Mouse (Mus musculus) left cerebral cortex, adult 11 months (tissue): Measurements from ENCODE around the gene Tspoap1.

ENCODE experiments used
- DNase-seq: peaks from one replicate; pipeline ENCODE4 v3.0.0; 2022; ENCODE audit warnings: low spot score

Gene Tspoap1

DNA sequence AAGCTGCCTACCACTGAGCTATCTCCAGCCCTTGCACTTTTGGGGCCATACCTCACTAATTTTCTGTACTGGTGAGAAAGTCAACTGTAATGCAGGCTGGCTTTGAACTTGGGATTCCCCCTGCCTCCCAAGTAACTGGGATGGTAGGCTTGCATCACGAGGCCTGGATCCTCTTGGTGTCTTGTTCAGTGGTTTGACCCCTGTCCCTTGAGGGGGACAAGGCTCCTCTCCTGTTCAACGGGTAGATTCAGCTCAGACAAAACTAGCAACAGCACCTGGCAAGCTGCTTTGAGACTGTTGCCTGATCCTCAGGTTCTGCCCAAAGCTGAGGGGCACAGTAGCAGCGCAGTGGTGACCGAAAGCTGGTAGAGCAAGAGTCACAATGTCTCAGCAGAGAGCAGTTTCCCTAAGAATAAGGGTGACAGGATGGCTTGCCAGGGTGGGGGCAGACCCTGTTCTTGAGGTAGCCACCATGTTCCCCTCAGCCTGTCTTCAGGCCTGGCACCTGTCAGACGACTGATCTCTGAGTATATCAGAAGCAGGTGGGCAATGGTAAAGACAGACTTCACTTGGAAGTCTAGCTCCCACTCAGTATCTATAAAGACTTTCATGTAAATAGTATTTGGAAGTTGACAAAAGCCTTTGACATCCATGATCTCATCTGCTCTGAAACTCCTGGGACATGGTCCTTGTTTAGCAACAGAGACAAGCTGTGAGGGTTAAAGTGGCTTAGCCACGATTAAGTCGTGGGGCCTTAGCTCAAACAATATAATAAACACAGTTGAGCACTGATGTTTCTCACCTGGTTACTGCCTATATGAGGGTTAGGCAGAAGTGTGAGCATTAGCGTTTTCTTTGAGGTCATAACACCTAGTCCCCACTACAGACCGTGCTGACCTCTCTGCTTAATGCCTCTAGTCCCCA lies 14.4 kb upstream of the Tspoap1 start:
- DNase-seq = no peak

DNA sequence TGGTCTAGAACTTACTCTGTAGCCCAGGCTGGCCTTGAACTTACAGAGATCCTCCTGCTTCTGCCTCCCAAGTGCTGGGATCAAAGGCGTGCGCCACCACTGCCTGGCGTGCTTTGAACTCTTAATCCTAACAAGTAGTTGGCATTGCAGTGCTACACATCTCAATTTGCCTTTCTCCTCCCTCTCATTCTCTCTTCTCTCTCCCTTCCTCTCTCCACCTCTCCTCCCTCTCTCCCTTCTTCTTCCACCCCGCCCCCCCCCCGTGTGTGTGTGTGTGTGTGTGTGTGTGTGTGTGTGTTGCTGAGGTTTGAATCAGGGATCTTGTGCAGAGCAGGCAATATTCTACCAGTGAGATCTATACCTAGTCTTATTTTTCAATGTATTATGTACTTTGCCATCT lies 13.0 kb upstream of the Tspoap1 start:
- no peak for DNase-seq

DNA sequence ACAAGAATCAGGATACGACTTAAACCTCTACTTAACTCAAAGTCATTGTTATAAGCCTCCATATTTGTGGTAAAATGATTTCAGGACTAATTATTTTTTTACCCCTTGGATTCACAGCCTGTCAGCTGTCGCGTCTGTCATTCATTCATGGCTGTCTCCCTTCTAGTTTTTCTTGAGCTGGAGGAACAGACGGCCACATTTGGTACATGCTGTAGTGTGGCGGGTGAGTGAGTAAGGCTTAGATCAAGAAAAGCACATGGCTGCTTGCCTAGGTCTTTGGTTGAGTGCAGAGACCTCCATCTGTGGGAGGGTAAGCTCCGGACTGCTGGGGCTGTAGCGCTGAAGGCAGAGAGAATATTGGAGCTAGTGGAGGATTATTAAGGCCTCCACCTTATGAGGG lies 12.6 kb upstream of the Tspoap1 start:
- DNase-seq = no peak

DNA sequence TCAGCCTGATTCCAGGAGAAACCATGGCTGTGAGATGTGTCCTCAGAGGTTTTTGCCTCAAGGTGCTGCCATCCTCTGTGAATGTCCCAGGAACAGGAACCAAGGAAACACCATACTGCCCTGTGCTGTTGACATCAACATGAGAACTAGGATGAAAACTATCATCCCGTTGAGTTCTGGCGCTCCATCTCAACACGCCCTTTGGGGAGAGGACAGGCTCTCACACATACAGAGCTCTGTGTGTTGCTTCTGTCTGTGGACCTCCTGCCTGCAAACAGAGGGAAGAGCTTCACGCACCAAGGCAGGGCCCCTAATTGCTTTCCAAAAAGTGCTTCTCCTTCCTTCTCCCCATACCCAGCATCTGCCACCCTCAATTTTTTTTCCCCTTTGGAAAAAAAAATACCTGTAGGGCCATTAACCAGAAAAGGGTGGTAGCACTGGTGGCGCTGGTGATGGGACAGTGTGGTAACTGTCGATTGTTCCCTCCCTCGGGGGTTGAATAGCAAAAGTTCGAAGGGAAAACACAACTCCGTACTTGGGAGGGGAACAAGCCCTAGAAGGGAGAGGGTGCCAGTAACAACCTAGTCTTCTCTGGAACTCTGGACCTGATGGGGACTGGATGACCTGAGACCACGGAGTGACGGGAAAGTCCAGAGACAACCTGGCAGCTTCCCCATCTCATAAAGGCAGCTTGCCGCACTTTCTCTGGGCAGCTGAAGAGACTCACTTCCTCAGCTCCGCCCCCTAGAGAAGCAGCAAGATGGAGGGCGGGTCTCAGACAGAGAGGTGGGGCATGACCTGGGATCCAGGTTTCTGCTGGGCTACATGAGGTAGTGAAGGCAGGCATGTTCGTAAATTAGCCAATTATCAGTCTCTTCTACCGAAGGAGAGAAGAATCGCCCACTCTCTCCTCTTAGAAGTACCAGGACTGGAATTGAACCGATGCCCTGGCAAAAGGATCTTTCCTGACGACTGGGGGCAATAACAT lies 11.9 kb upstream of the Tspoap1 start:
- no peak for DNase-seq

DNA sequence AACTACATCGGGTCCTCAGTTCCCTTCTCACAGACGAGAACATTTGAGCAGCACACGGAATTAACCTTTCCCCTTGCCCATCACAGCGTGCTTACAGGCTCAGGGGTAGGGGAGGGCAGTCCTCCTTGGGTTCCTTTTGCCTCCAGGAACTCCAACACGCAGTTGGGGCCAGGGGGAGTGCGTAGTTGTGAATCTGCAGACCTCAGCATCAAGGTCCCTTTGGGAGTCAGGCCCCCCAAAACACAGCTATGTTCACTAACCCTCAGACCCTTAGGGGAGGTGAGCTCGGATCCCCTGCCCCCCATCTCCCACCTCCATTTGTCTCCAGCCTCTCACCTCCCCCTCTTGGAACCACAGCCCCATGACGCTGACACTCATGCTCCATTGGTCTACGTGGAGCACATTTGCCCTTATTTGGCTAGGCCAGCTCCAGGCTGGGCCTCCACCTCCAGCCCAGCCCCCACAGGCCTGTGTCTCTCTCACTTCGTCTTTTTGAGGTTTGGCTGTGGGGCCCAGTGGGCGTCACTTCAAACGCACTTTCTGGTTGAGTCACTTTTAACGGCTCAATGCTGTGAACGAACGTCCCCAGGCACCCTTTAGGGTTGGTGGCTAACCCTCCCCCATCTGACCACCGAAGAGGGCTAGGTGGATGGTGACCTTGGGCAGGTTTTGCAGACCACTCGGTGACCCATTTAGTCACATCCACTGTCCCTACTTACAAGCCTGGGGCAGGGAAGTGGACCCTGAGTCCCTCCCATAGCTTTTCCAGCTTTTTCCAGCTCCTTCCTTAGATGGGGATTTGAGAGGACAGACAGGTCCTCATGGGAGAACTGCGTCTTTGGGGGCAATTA lies 10.9 kb upstream of the Tspoap1 start:
- DNase-seq = no peak

DNA sequence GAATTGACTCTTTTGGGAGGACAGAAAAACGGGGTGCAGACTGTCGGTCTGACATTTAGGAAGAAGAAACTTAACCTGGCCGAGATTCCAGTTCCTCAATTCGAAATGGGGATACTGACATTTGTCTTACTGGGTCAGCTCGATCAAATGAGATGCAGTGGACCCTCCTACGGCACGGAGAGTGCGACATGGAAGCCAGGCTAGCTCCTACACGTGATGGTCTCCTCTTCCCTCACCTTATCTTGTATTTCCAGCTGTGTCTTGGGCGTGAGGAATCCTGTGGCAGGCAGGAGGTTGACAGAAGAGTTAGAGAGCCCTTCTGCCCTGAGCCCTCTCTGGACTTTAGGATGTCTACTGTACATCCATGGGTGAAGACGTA lies 10.3 kb upstream of the Tspoap1 start:
- DNase-seq = no peak

DNA sequence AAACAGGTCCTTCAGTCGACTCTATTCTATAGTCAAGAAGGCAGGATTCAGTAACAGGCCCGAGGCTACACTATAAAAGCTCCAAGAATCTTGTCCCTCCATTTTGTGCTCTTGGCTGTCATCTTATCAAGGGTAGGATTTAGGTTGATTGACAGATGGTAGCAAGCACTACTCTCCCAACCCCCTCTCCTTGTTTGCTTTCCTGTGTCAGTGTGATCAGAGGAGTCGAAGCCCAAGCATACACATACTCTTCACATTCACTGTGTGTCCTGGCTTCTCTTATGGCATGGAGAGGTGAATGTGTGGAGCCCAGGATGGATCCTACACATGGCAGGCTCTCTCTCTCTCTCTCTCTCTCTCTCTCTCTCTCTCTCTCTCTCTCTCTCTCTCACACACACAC lies 9.8 kb upstream of the Tspoap1 start:
- no peak for DNase-seq

DNA sequence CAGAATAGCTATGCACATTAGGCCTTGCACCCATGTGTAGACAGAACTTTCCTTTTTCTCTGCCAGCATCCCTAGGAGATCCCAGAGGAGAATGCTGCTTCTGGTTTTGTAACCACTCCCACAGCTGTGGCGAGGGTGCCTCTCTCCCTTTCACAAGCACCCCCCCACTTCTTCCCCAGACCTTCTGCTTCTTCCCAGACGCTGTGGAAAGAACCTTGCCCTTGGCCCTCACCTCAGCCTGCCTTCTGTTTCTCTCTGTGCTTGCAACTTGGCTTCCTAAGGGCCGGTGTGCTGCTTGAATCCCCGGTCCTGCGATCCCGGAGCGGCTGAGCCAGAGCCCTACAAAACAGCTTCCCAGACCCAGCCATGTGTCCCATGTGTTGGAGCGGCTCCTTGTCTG lies 9.3 kb upstream of the Tspoap1 start:
- DNase-seq = no peak

DNA sequence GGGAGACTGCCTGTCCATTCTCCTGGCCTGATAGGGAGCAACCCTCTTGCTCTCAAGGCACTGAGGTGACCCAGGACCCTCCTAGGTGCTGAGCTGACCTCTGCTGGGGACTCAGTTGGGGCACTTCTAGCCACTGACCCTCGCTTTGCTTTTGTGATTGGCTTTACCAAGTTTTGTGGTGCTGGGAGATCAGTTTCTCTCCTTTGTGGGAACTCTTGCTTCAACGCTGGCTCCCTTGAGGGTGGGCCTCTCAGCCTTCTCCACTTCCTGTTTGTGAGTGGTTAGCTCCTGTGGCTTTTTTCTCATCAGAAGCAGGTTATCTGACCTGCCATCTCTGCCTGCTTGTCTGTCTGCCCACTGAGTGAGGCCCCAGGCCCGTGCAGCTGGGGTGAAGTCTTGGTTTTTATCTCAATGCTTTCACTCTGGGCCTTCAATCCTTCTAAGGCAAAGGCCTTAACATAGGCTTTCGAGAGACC lies 8.8 kb upstream of the Tspoap1 start:
- no peak for DNase-seq

DNA sequence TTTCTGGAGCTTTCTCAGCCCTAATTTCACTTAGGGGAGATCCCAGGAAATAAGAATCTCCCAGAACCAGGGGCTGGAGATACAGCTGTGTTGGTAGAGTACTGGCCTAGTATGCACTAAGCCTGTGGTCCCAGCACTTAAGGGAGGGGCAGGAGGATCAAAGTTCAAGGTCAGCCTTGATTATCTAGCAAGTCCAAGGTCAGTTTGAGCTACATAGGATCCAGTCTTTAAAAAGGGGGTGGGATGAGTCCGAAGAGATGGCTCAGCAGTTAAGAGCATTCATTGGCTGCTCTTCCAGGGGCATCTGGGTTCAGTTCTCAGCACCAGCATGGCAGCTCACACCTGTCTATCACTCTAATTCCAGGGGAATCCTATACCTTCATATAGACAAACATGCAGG lies 8.0 kb upstream of the Tspoap1 start:
- DNase-seq = no peak

DNA sequence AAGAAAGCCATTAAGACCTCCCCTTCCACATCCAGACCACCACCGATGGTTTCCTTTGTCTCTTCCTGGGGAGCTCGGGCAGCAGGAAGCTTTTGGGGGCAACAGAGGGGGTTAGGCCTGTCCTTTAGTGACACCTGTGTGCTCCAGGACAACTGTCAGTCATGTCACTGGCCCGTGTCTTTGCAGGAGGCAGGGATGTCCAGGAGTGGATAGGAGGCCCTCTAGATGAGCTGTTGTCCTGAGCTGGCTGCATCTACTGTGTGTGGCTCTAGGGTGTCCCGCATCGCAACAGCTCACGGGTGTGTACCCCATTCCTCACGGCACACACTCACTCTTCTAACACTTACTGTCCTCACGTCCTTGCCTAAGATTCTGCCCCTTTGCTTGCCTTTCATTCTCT lies 7.1 kb upstream of the Tspoap1 start:
- DNase-seq = no peak

DNA sequence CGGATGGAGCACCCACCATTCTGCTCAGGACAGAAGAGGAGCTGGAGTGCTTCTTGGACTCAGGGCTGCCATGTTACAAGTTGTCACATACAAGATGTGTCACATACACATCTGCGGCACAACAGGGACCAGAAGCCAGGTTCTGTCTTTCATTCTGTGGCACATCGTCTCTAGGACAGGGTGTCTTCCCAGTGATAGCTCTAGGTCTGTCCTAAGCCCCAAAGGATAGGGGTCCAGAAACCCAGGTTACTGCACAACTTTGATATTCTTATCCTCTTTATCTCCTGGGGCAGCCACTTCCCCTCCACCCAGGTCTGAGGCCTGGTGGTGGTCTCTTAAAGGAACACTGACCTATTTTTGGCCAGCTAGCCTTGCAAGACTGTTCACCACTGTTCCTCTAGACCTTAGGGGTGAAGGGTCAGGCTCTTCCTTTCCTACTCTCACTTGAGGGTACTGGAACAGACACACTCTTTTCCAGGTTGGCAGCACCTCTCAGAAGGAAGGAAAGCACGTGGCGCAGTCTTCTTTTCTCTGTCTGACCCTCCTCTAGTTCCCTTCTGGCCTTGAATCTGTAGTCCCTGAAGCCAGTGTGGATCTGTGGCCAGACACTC lies 6.3 kb upstream of the Tspoap1 start:
- no peak for DNase-seq

DNA sequence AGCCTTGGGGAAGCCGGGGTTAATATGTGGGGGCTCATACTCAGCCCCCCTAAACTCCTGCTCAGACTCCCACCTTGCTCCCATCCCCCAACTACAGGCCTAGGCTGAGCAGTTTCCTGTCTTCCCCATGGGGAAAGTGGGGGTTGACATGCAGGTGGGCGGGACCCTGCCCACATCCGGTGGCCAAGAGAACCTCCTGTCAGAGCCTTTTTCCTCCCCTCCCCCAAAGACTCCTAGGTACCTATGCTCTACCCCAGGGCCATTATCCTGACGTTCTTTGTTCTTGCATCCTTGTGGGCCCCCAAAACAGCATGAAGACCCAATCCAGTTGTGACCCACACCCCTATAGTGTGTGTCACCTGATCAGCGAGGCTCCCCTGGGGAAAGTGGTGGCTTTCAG lies 5.7 kb upstream of the Tspoap1 start:
- DNase-seq = no peak

DNA sequence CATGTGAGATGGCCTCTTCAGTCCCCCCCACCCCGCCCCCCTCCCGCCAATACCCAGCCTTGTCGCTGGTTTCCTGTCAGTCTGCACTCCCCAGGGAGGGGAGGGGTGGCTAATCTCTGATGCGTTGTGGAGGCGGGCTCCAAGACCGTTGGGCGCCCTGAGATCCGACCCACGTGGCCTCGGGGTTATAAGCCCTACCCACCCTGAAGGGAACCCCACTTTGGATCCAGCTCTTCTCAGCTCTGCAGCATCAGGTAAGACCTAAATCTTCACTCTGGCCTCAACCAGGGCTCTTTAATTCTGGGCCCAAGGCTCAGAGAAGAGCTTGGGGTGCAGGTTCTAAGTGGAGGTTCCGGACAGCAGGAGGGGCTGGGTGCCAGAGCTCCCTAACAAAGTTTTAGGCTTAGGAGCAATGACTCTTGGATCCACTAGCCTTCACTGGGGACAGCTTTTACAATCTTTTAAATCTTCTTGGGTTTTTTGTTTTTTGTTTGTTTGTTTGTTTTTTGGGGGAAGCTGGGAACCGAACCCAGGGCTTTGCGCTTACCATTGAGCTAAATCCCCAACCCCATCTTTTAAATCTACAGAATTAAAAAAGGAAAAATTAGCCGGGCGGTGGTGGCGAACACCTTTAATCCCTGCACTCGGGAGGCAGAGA lies 4.9 kb upstream of the Tspoap1 start:
- DNase-seq = no peak

DNA sequence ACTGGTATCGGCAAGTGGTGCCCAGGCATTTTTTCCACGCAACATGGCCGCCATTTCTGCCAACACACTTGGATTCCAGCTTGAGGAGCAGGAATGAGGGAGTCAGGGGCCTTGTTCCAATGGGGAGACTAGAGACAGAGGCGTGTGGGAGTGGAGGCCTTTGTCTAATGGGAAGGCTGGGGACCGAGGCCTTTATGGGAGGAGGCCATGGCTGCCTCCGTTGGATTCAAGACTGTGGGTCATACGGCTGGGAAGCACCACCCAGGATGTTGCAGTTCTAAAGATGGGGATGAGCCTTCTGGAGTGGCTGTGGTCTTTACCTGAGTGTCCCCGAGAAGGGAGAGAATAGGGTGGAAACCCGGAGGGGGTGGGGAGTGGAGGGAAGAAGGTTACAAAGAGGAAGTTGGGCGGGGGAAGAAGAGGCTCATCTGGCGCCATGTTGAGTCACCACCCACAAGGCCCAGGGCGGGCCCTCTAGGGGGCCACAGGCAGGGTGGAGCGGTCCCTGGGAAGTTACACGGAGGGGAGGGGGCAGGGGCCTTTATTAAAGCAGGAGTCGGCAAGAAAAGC lies 4.0 kb upstream of the Tspoap1 start:
- no peak for DNase-seq

DNA sequence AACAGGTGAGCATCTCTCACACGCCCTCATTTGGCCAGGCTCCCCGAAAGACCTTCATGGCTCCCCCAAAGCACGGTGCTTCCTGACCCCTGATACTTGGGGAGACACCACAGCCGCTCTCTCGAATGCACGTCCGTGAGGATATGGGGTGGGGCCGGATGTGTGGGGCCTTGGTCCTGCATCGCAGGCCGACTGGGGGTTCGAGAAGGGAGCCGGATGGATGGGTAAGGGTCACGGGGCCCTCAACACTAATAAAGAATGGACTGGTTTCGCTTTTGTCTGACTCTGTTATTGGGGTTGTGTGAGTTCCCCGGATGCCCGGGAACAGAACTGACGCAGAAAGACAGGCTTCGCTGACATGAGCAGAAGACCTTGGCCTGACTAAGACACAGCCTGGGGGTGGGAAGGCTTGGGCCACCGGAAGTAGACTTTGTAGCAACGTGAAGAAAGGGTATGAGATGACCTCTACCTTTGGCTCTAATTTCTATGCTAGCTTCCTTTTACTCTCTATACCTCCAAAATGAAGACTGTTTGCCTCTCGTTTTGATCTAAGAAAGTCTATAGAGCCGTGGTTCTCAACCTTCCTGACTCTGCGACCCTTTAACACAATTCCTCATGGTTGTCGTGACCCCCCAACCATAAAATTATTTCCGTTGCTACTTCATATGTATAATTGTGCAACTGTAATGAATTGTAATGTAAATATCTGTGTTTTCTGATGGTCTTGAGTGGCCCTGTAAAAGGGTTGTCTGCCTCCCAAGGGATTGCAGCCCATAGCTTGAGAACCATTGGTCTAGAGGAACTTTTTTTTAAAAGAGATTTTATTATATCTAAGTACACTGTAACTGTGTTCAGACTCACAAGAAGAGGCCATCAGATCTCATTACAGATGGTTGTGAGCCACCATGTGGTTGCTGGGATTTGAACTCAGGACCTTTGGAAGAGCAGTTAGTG lies 3.1 kb upstream of the Tspoap1 start:
- DNase-seq = no peak

DNA sequence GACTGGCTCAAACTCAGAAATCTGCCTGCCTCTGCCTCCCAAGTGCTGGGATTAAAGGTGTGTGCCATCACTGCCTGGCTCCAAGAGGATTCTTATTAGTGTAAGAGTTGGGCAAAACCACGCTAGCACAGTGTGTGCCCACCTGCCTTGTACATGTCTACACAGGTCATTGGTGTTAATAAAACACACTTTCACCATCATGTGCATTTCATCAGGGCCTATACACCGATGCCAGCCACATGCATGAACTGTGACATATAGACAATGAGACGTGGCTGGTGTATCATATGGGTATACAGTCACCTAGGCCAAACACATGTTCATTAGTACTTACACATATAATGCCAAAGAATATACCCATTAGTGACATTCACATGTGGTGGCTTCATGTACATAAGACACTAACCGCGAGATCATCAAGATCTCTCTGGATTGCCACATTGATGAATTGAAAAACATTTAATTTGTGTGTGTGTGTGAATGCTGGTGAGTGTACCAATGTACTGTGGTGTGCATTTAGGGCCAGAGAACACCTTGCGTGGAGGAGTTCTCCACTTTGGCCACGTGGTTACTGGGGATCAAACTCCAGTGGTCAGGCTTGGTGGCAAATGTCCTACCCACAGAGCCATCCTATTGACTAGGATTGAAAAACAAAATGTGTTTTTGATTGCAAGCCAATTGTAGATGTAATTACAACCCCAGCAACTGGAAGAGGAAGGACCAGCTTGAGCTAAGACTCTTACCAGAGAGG lies 2.0 kb upstream of the Tspoap1 start:
- DNase-seq = no peak

DNA sequence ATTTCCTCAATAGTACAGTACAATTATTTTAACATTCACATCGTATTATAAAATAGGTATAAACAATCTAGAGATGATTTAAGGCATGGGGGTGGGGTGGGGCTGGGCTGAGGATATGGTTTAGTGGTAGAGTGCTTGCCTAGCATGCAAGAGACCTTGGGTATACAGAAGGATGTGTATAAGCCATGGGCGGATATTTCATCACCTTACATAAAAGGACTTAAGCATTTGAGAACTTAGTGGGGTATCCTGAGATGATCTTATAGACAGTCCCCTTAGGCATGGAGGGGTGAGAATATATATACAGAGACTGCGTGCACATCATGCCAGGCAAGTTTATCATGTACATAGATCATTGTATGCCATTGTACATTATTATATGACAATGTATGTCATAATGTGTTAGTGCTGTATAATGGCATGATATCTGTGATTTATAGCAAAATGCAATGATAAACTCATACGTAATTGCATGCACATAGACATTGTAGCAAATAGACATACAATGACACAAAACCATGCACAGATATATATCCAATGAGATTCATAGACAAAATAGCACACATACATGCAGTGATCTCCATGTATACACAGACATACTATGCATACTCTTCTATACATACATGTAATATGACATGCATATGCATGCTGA lies 1.3 kb upstream of the Tspoap1 start:
- no peak for DNase-seq
